Mouse (Mus musculus) adrenal gland, postnatal 14 days (tissue): ENCODE measurements around the gene Hnrnpl. TPM values are rescaled to one million over a fixed set of nuclear protein-coding genes. Genes with fewer than 3 reads are reported as not detected.

ENCODE experiments used
- DNase-seq: peaks from one replicate; pipeline ENCODE4 v3.0.0; 2021; ENCODE audit warnings: mixed read lengths
- total RNA-seq: library from RNA; stranded (reverse); gene quantifications from 2 replicates; pipeline ENCODE4 v1.2.3, GENCODE M21; 2021

Gene Hnrnpl
- total RNA-seq, 1 experiment from 2014 or later, result 423 TPM

DNA sequence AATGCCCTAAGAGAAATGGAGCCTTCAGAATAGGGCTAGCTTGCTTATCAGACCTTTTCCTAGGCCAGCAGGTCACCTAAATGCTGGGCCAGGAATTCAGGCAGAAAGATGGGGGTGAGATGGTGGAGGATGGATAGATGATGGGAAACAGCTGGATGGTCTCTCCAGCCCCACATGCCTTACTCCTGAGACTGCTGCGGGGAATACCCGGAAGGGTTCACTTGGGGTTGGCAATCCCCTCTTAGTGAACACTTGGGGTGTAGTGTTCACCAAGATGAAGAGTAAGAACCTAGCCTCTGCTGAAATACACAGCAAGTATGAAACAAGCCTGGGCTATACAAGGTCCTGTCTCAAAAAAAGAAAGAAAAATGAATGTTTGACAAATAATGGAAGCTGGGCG is 19.1 kb upstream of the Hnrnpl start:
- no peak for DNase-seq

DNA sequence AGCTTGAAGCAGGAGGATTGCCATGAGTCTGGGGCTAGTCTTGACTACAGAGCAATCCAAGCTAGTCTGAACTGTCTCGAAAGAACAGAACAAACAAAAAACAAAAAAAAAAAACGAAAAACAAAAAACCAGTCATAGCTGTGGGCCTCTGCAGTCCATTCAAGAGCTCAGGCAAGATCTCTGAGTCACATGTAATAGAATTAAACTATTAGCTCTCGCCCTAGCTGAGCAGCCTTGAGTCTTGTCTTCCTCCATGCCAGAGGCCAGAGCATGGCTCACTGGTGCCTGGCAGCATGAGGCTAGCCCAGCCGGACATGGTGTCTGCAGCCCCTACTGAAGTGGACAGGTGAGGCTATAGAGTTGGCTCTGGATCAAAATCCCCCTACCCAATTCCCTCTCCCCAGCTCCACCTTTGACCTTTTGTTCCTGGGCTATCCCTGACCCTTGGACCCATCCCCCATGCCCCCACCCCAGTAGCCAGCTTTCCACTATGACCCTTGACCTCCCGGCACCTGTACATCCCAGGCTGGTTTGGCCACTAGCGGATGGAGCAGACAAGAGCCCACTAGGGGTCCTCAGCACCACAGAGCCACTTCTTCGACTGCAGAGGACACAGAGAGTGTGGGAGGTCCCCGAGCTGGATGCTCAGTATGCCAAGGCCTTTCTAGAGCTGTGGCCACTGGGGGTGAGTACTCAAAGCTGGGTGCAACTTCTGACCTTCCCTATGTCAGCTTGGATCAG is 18.1 kb upstream of the Hnrnpl start:
- peak; percentile 32 for DNase-seq

DNA sequence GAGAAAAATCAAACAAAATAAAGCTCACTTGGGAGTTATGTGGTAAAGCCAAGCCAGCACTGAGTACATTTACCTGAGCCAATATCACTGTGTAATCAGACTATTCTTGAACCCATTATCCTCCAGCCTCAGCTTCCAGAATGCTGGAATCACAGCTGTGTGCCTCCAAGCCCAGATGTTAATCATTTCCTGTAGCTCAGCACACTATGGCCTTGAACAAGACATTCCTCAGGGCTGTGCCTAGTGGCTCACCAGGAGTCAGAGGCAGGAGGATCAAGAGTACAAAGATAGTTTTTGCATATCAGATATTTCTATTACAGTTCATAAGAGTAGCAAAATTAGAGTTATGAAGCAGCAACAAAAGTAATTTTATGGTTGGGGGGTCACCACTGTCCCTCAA is 16.6 kb upstream of the Hnrnpl start:
- peak; percentile 21 for DNase-seq

- DNase-seq, result no peak
Observed at GRCm38 (mm10) chr7:28792391-28793185, 15.8 kb upstream of the Hnrnpl start.

DNA sequence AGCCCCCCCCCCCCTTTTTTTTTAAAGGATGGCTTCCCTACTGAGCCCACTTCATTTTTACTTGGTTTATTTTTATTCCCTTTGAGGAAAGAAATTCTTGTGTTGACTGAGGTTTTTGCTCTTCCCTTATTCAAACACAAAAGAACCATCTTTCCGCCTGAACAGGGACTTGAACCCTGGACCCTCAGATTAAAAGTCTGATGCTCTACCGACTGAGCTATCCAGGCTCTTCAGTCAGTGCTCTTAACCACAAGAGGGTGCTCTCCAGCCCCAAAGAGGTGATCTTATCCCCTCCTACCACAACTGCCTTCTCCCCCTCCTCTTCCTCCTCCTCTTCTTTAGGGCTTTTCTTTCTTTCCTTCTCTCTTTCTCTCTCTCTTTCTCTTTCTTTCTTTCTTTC is 14.5 kb upstream of the Hnrnpl start:
- peak; percentile 43 for DNase-seq

- no peak for DNase-seq
Observed at GRCm38 (mm10) chr7:28794496-28794895, 13.8 kb upstream of the Hnrnpl start.

DNA sequence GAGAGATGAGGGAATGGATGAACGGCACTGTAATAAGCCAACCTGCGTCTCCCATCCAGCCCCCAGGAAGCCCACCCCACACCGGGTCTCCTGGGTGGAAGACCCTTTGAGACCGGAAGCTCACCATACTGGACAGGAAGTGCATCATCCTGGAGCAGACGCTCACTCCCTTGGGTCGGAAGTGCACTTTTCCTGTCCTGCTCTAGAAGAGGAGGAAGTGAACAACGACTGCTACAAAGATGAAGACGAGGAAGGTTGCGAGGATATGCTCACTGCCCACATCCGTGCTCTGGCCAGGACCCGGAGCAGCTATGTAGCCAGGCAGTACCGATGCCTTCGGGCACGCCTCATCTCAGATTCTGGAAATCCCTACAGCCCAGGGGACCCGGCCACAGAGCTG is 12.5 kb upstream of the Hnrnpl start:
- DNase-seq, result no peak

GRCm38 (mm10) chr7:28796562-28796975 is 11.8 kb upstream of the Hnrnpl start:
- DNase-seq, result peak; percentile 94

DNA sequence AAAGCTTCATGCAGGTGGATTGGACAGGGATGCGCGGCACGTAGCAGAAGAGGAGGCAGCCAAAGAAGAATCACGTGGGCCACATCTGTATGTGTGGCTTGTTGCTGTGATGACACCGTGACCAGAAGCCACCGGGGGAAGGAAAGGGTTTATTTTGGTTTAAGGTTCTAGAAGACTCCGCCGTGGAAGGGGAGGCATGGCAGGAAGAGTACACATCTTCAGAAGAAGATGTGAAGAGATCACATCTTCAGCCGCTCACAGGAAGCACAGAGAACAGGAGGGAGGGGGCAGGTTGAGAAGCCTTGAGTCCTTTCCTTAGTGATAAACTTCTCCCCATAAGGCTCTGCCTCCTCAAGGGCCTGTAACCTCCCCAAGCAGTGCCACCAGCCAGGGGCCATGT is 8.3 kb upstream of the Hnrnpl start:
- DNase-seq, result no peak

GRCm38 (mm10) chr7:28801451-28801850 is 6.9 kb upstream of the Hnrnpl start:
- DNase-seq, result no peak

- DNase-seq, result peak; percentile 61
Observed at GRCm38 (mm10) chr7:28801901-28802670, 6.3 kb upstream of the Hnrnpl start.

DNA sequence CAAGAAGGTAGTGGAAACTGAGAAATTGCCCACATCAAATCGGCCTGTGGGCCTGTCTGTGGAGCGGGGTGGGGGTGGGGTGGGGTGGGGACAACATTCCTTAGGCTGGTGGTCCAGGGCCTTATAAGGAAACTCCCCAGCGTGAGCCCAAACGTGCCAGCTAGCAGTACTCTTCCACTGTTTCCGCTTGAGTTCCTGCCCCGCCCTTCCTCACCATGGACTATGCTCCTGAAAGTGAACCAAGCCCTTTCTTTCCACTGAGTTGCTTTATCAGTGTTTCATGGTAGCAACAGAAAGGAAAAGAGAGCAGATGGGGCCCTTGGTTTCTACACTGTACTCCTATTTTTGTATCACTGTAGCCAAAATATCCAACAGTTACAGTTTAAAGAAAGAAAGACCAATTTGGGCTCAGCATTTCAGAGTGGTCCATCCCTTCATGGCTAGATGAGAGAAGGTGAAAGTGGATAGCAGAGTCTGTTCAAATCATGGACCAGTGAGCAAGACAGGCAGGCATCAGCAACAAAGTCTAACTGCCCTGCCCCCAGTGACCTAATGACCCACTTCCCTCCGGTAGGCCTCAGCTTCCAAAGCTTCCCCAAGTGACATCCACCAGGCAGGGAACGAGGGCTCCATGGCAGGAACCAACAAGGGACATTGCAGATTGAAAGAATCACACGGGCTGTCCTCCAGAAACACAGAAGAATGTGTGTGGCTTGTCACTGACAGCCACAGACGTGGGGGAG is 5.3 kb upstream of the Hnrnpl start:
- no peak for DNase-seq

GRCm38 (mm10) chr7:28803756-28804155 is 4.6 kb upstream of the Hnrnpl start:
- no peak for DNase-seq

GRCm38 (mm10) chr7:28806869-28807268 is 1.5 kb upstream of the Hnrnpl start:
- peak; percentile 45 for DNase-seq

- peak; percentile 78 for DNase-seq
Observed at GRCm38 (mm10) chr7:28807641-28808220, 610 bp upstream of the Hnrnpl start.

GRCm38 (mm10) chr7:28808957-28809393 is 634 bp downstream of the Hnrnpl start:
- DNase-seq, result peak; percentile 98

DNA sequence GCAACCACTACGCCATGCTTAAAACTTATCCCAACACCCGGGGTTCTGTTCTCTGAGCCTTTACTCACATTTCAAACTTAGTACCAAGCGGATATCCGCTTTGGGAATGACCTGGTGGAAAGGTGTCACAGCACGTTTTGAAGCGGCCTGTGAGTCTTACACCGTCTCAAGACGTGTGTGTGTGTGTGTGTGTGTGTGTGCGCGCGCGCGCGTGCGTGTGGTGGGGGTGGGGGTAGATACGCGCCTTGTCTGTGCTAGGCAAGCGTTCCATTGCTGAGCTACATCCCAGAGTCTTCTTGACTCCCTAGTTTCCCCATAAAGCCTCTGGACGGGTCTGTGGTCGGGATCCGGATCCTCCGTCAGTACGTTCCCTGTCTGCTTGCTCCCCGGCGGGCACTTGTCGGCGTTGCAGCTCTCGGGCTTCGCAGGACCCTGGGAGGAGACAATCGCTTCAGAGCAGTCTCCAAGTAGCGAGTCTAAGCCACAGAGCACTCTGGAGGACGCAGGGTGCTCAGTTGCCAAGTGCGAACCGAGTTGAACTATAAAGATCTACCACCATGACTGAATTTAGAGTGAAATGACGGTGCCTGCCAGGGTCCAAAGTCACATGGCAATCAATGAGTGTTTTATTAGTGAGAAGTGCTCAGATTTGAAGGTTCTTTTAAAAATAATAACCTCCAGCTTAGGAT is 1.2 kb downstream of the Hnrnpl start:
- peak; percentile 83 for DNase-seq

DNA sequence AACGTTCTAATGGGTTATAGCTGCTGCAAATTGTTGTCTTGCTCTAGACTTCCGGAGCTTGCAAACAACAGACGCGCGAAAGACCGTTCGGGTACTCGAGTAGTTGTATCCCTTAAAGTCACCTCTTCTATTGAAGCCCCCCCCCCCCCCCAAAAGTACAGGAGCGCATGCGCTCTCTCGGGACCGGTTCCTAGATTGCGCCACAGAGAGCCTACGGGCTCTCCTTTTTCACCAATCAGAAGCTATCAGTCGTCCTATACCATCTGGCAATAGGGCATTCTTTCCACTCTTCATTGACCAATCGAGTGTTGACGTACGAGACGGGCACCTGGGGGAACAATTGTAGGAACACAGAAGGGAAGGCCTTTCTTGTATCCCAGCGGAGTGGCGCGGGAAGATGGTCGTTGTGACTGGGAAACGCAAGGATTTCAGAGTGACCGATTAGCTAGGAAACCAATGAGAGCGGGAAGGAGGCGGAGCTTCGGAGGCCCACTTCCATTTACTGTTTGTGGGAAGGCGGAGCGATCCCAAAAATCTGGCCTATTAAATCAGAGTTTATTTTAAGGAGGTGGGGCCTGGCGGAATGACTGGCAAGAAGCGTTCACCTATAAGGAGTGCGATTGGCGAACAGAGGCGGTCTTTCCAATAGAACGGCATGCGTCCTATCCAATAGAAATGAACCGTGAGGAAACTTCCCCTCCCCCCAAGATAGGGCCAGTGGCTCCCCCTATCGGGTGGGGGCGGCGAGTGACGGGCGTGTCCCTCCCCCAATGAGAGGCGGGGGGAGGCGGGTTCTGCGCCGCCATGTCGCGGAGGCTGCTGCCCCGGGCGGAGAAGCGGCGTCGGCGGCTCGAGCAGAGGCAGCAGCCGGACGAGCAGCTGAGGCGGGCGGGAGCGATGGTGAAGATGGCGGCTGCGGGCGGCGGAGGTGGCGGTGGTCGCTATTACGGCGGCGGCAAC is 2.0 kb downstream of the Hnrnpl start:
- DNase-seq, result peak; percentile 99

DNA sequence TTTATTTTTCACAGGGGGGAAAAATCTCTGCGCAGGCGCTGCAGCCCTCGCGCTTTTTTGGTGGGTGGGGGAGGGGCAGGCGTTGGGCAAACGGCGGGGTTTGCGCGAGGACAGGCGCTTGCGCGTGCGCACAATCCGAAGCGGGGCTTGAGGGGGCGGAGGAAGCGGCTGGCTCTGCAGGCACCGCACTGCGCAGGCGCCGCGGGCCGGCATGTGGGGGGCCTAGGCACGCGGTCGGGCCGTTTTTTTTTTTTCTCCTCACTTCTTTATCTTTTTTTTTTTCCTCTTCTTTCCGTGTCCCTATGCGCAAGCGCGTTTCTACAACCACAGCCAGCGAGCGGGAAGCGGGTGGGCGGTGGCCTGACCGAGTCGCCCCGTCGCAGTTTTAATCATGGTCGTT is 2.9 kb downstream of the Hnrnpl start:
- DNase-seq, result peak; percentile 98
